Mouse (Mus musculus) liver, adult 2 months (tissue): ENCODE measurements at regions not wholly inside any gene's neighbourhood (a gene's known extent, or its start where the extent isn't known, plus 50 kb on each side); places are given as distances from the start of the nearest gene placed in this dataset.
A peak's percentile ranks its signal among the peaks of the same experiment; 100 is the strongest.

Experiments used
- DNase-seq: peaks from one replicate; pipeline ENCODE4 v3.0.0-alpha.2; 2011; ENCODE audit warnings: low read depth, low spot score; ENCODE audit errors: extremely low read depth
- H3K27ac ChIP-seq: fragments of 200-500 bp; replicated peaks from 2 replicates; pipeline ENCODE4 v1.5.1; 2012; ENCODE audit warnings: low read depth, mild to moderate bottlenecking, control low read depth, inconsistent platforms, low read length; ENCODE audit not compliant: insufficient read depth
- H3K27me3 ChIP-seq: fragments of 200-500 bp; 2 replicates; pipeline ENCODE4 v1.6.1; 2012; ENCODE audit warnings: mild to moderate bottlenecking, moderate library complexity, low read length, inconsistent platforms; ENCODE audit not compliant: control insufficient read depth, insufficient read depth
- H3K36me3 ChIP-seq: fragments of 200-500 bp; 2 replicates; pipeline ENCODE4 v1.6.1; 2012; ENCODE audit warnings: low read length, inconsistent platforms; ENCODE audit not compliant: control insufficient read depth, insufficient read depth
- H3K4me1 ChIP-seq: fragments of 200-500 bp; 2 replicates; pipeline ENCODE4 v1.6.1; 2011; ENCODE audit warnings: low read length; ENCODE audit not compliant: control insufficient read depth, insufficient read depth
- H3K4me3 ChIP-seq: fragments of 200-500 bp; 2 replicates; pipeline ENCODE4 v1.5.1; 2011; ENCODE audit warnings: low read depth, mild to moderate bottlenecking, control low read depth, low read length, moderate library complexity; ENCODE audit not compliant: insufficient read depth
- H3K79me2 ChIP-seq: fragments of 200-500 bp; 2 replicates; pipeline ENCODE4 v1.6.1; 2012; ENCODE audit warnings: inconsistent platforms, mild to moderate bottlenecking, low read length, moderate library complexity; ENCODE audit not compliant: control insufficient read depth, insufficient read depth
- H3K9ac ChIP-seq: fragments of 200-500 bp; 2 replicates; pipeline ENCODE4 v1.6.1; 2012; ENCODE audit warnings: low read depth, mild to moderate bottlenecking, control low read depth, inconsistent platforms, low read length
- CTCF ChIP-seq: fragments of 200-500 bp; IDR thresholded peaks from 2 replicates; pipeline ENCODE4 v1.5.1; 2011; ENCODE audit warnings: low read depth, low read length, control low read depth
- POLR2A ChIP-seq: fragments of 200-500 bp; IDR thresholded peaks from 2 replicates; pipeline ENCODE4 v1.6.1; 2011; ENCODE audit warnings: low read length, control low read depth; ENCODE audit not compliant: insufficient read depth; ENCODE audit errors: extremely low read depth
- WGBS: fragments of 180-500 bp; shearing (Covaris S2); methylation state at CpG from one replicate; pipeline ENCODE4 v1.1.7; 2018; 5-methylcytosine and 5-hydroxymethylcytosine counted together

GRCm38 (mm10) chr13:37602256-37602655 is 175.9 kb upstream of the Rreb1 start:
- no peak for TF ChIP-seq POLR2A
- TF ChIP-seq CTCF, result no peak
- WGBS, result 22% methylated on average over 4 of the region's 4 CpGs
- H3K9ac ChIP-seq, result no peak overlapping the region
- no peak overlapping the region for H3K4me3 ChIP-seq
- DNase-seq, result peak; percentile 85
- peaks cover 23% of the 10 kb centered on the region for H3K4me1 ChIP-seq
- no peaks in the 10 kb centered on the region for H3K36me3 ChIP-seq
- no peaks in the 10 kb centered on the region for H3K27me3 ChIP-seq
- no peaks in the 10 kb centered on the region for H3K79me2 ChIP-seq
- H3K27ac ChIP-seq, result peak overlapping the region; percentile 74

- TF ChIP-seq CTCF, result no peak
- no peak for TF ChIP-seq POLR2A
- Histone ChIP-seq H3K9ac (no peak overlapping the region), H3K27ac (peak overlapping the region; percentile 92), H3K4me3 (no peak overlapping the region), H3K4me1 (peaks cover 31% of the 10 kb centered on the region), H3K36me3 (no peaks in the 10 kb centered on the region), H3K27me3 (no peaks in the 10 kb centered on the region), H3K79me2 (no peaks in the 10 kb centered on the region)
- peak; percentile 94 for DNase-seq
- WGBS, result 51% methylated on average over 8 of the region's 8 CpGs
These were observed 174.8 kb upstream of the Rreb1 start for GRCm38 (mm10) chr13:37603226-37603994.

- no peaks in the 10 kb centered on the region for H3K79me2 ChIP-seq
- peaks cover 19% of the 10 kb centered on the region for H3K4me1 ChIP-seq
- no peaks in the 10 kb centered on the region for H3K27me3 ChIP-seq
- TF ChIP-seq POLR2A (no peak), CTCF (no peak)
- H3K4me3 ChIP-seq, result no peak overlapping the region
- H3K9ac ChIP-seq, result no peak overlapping the region
- no peak for DNase-seq
- WGBS, result 89% methylated on average over 5 of the region's 5 CpGs
- no peak overlapping the region for H3K27ac ChIP-seq
- H3K36me3 ChIP-seq, result no peaks in the 10 kb centered on the region
These were observed 171.9 kb upstream of the Rreb1 start for GRCm38 (mm10) chr13:37606250-37606649.

GRCm38 (mm10) chr13:37609085-37609484 is 169.1 kb upstream of the Rreb1 start:
- H3K4me1 ChIP-seq, result peaks cover 11% of the 10 kb centered on the region
- no peaks in the 10 kb centered on the region for H3K36me3 ChIP-seq
- H3K4me3 ChIP-seq, result no peak overlapping the region
- no peaks in the 10 kb centered on the region for H3K27me3 ChIP-seq
- no peak overlapping the region for H3K27ac ChIP-seq
- TF ChIP-seq POLR2A, result no peak
- no peak for TF ChIP-seq CTCF
- DNase-seq, result no peak
- H3K79me2 ChIP-seq, result no peaks in the 10 kb centered on the region
- H3K9ac ChIP-seq, result no peak overlapping the region
- 95% methylated on average over 5 of the region's 5 CpGs for WGBS

- H3K4me1 ChIP-seq, result peaks cover 9% of the 10 kb centered on the region
- no peaks in the 10 kb centered on the region for H3K36me3 ChIP-seq
- no peak overlapping the region for H3K4me3 ChIP-seq
- 97% methylated on average over 3 of the region's 3 CpGs for WGBS
- H3K9ac ChIP-seq, result no peak overlapping the region
- no peak for TF ChIP-seq CTCF
- no peak for DNase-seq
- H3K27me3 ChIP-seq, result no peaks in the 10 kb centered on the region
- no peaks in the 10 kb centered on the region for H3K79me2 ChIP-seq
- H3K27ac ChIP-seq, result no peak overlapping the region
These were observed 166.8 kb upstream of the Rreb1 start for GRCm38 (mm10) chr13:37611387-37611786.

- TF ChIP-seq POLR2A (no peak), CTCF (no peak)
- WGBS, result 88% methylated on average over 4 of the region's 4 CpGs
- H3K79me2 ChIP-seq, result no peaks in the 10 kb centered on the region
- no peak overlapping the region for H3K4me3 ChIP-seq
- no peak overlapping the region for H3K9ac ChIP-seq
- DNase-seq, result no peak
- H3K27me3 ChIP-seq, result no peaks in the 10 kb centered on the region
- H3K4me1 ChIP-seq, result peaks cover 23% of the 10 kb centered on the region
- no peak overlapping the region for H3K27ac ChIP-seq
- H3K36me3 ChIP-seq, result no peaks in the 10 kb centered on the region
These were observed 161.2 kb upstream of the Rreb1 start for GRCm38 (mm10) chr13:37617015-37617414.
